Mouse (Mus musculus) MEL (cell line): Measurements from ENCODE around the gene Atp8b4. TPM values are rescaled to one million over a fixed set of nuclear protein-coding genes. Genes with fewer than 3 reads are reported as not detected.

Experiments used
- DNase-seq: peaks from one replicate; pipeline ENCODE4 v3.0.0; 2011; ENCODE audit warnings: low read depth, low spot score
- H3K27ac ChIP-seq: 2 replicates; pipeline ENCODE4 v1.5.1; 2012; ENCODE audit warnings: low read depth, mild to moderate bottlenecking, control low read depth, low read length, moderate library complexity; ENCODE audit not compliant: control insufficient read depth
- H3K27me3 ChIP-seq, 2 experiments: fragments of 150-350 bp in 1 of 2; sonication (generic) in 1 of 2; 2 replicates each; pipeline ENCODE4 v1.6.1; 2012; ENCODE audit warnings: low read length in 2 of 2, mild to moderate bottlenecking in 2 of 2, improper control_type of control experiment in 1 of 2, moderate library complexity in 1 of 2; ENCODE audit not compliant: insufficient read depth in 2 of 2, control insufficient read depth in 1 of 2
- H3K36me3 ChIP-seq, 2 experiments: 2 replicates each; pipeline ENCODE4 v1.6.1; 2012 to 2014; ENCODE audit warnings: low read length in 2 of 2, improper control_type of control experiment in 1 of 2, inconsistent platforms in 1 of 2, mild to moderate bottlenecking in 1 of 2; ENCODE audit not compliant: insufficient read depth in 2 of 2, control insufficient read depth in 1 of 2
- H3K4me1 ChIP-seq, 2 experiments: fragments of 150-350 bp in 1 of 2; sonication (generic) in 1 of 2; 2 replicates each; pipeline ENCODE4 v1.6.1; 2012; ENCODE audit warnings: low read length in 2 of 2, improper control_type of control experiment in 1 of 2, mild to moderate bottlenecking in 1 of 2; ENCODE audit not compliant: insufficient read depth in 2 of 2, control insufficient read depth in 1 of 2
- H3K4me3 ChIP-seq, 2 experiments: fragments of 150-350 bp in 1 of 2; sonication (generic) in 1 of 2; 2 replicates each; pipeline ENCODE4 v1.5.1; 2012; ENCODE audit warnings: low read depth in 2 of 2, low read length in 2 of 2, mild to moderate bottlenecking in 2 of 2, moderate library complexity in 2 of 2, control low read depth in 1 of 2, improper control_type of control experiment in 1 of 2; ENCODE audit not compliant: control insufficient read depth in 1 of 2, insufficient read depth in 1 of 2
- H3K79me2 ChIP-seq: 2 replicates; pipeline ENCODE4 v1.6.1; 2012; ENCODE audit warnings: mild to moderate bottlenecking, low read length, moderate library complexity; ENCODE audit not compliant: control insufficient read depth, poor library complexity, insufficient read depth
- H3K9ac ChIP-seq: 2 replicates; pipeline ENCODE4 v1.6.1; 2012; ENCODE audit warnings: low read depth, mild to moderate bottlenecking, control low read depth, low read length, moderate library complexity; ENCODE audit not compliant: control insufficient read depth, poor library complexity, severe bottlenecking
- H3K9me3 ChIP-seq: fragments of 150-350 bp; sonication (generic); replicated peaks from 2 replicates; pipeline ENCODE4 v1.6.1; 2012; ENCODE audit warnings: mild to moderate bottlenecking, low read length, improper control_type of control experiment, moderate library complexity; ENCODE audit not compliant: insufficient read depth
- BHLHE40 ChIP-seq: IDR thresholded peaks from 2 replicates; pipeline ENCODE4 v1.6.1; 2012; ENCODE audit warnings: low read depth, mild to moderate bottlenecking, inconsistent platforms, low read length, improper control_type of control experiment, borderline replicate concordance
- CHD2 ChIP-seq: IDR thresholded peaks from 2 replicates; pipeline ENCODE4 v1.6.1; 2011; ENCODE audit warnings: low read length, improper control_type of control experiment
- ELF1 ChIP-seq: IDR thresholded peaks from 2 replicates; pipeline ENCODE4 v1.6.1; 2014; ENCODE audit warnings: low read depth, mild to moderate bottlenecking, inconsistent platforms, low read length, improper control_type of control experiment, moderate library complexity
- ETS1 ChIP-seq: IDR thresholded peaks from 2 replicates; pipeline ENCODE4 v1.6.1; 2012; ENCODE audit warnings: low read depth, mild to moderate bottlenecking, inconsistent platforms, low read length, improper control_type of control experiment, moderate library complexity
- GABPA ChIP-seq: IDR thresholded peaks from 2 replicates; pipeline ENCODE4 v1.6.1; 2012; ENCODE audit warnings: low read depth, mild to moderate bottlenecking, inconsistent platforms, low read length, improper control_type of control experiment, moderate library complexity
- GATA1 ChIP-seq: IDR thresholded peaks from 2 replicates; pipeline ENCODE4 v1.6.1; 2011; ENCODE audit warnings: low read depth, low read length, improper control_type of control experiment
- HCFC1 ChIP-seq: IDR thresholded peaks from 2 replicates; pipeline ENCODE4 v1.6.1; 2012; ENCODE audit warnings: low read depth, mild to moderate bottlenecking, inconsistent platforms, low read length, improper control_type of control experiment, moderate library complexity
- JUND ChIP-seq: IDR thresholded peaks from 2 replicates; pipeline ENCODE4 v1.6.1; 2011; ENCODE audit warnings: low read depth, mild to moderate bottlenecking, improper control_type of control experiment, low read length
- KAT2A ChIP-seq: conservative IDR thresholded peaks from 2 replicates; pipeline ENCODE4 v1.6.1; 2012; ENCODE audit warnings: low read depth, low read length, improper control_type of control experiment, inconsistent platforms
- MAFK ChIP-seq: IDR thresholded peaks from 2 replicates; pipeline ENCODE4 v1.6.1; 2011; ENCODE audit warnings: low read depth, mild to moderate bottlenecking, low read length, improper control_type of control experiment, borderline replicate concordance
- MAX ChIP-seq: IDR thresholded peaks from 2 replicates; pipeline ENCODE4 v1.6.1; 2011; ENCODE audit warnings: low read length, improper control_type of control experiment
- MAZ ChIP-seq: IDR thresholded peaks from 2 replicates; pipeline ENCODE4 v1.6.1; 2012; ENCODE audit warnings: low read depth, mild to moderate bottlenecking, inconsistent platforms, low read length, improper control_type of control experiment
- MXI1 ChIP-seq: IDR thresholded peaks from 2 replicates; pipeline ENCODE4 v1.6.1; 2011; ENCODE audit warnings: mild to moderate bottlenecking, low read depth, low read length, improper control_type of control experiment
- MYB ChIP-seq: IDR thresholded peaks from 2 replicates; pipeline ENCODE4 v1.6.1; 2011; ENCODE audit warnings: mild to moderate bottlenecking, low read depth, low read length, improper control_type of control experiment
- POLR2A ChIP-seq, 2 experiments: IDR thresholded peaks; 2 replicates each; pipeline ENCODE4 v1.6.1; 2011 to 2012; ENCODE audit warnings: low read length in 2 of 2, mild to moderate bottlenecking in 2 of 2, control low read depth in 1 of 2, improper control_type of control experiment in 1 of 2, low read depth in 1 of 2, moderate library complexity in 1 of 2; ENCODE audit not compliant: control insufficient read depth in 1 of 2, insufficient read depth in 1 of 2, poor library complexity in 1 of 2
- POLR2AphosphoS2 ChIP-seq: IDR thresholded peaks from 2 replicates; pipeline ENCODE4 v1.6.1; 2011; ENCODE audit warnings: low read length, improper control_type of control experiment
- POLR2AphosphoS5 ChIP-seq: IDR thresholded peaks from 2 replicates; pipeline ENCODE4 v1.6.1; 2012; ENCODE audit warnings: low read depth, borderline replicate concordance, mild to moderate bottlenecking, inconsistent platforms, low read length, moderate library complexity, mixed read lengths
- RCOR1 ChIP-seq: IDR thresholded peaks from 2 replicates; pipeline ENCODE4 v1.6.1; 2012; ENCODE audit warnings: low read depth, mild to moderate bottlenecking, inconsistent platforms, low read length, improper control_type of control experiment
- SIN3A ChIP-seq: IDR thresholded peaks from 2 replicates; pipeline ENCODE4 v1.6.1; 2012; ENCODE audit warnings: low read length, improper control_type of control experiment, inconsistent platforms
- SMC3 ChIP-seq: IDR thresholded peaks from 2 replicates; pipeline ENCODE4 v1.6.1; 2011; ENCODE audit warnings: low read depth, low read length, improper control_type of control experiment
- TAL1 ChIP-seq: IDR thresholded peaks from 2 replicates; pipeline ENCODE4 v1.6.1; 2012; ENCODE audit warnings: mild to moderate bottlenecking, inconsistent platforms, low read length, moderate library complexity, mixed read lengths
- TBP ChIP-seq: IDR thresholded peaks from 2 replicates; pipeline ENCODE4 v1.8.0; 2011; ENCODE audit warnings: low read depth, low read length, improper control_type of control experiment
- USF1 ChIP-seq: IDR thresholded peaks from 2 replicates; pipeline ENCODE4 v1.6.1; 2014; ENCODE audit warnings: low read depth, mild to moderate bottlenecking, inconsistent platforms, low read length, improper control_type of control experiment, moderate library complexity
- USF2 ChIP-seq, 2 experiments: IDR thresholded peaks; 2 replicates each; pipeline ENCODE4 v1.6.1; 2011 to 2012; ENCODE audit warnings: improper control_type of control experiment in 2 of 2, low read length in 2 of 2, borderline replicate concordance in 1 of 2, inconsistent platforms in 1 of 2, low read depth in 1 of 2, mild to moderate bottlenecking in 1 of 2; ENCODE audit not compliant: insufficient read depth in 1 of 2
- ZC3H11A ChIP-seq: IDR thresholded peaks from 2 replicates; pipeline ENCODE4 v1.6.1; 2012; ENCODE audit warnings: low read depth, mild to moderate bottlenecking, inconsistent platforms, low read length, improper control_type of control experiment
- ZKSCAN1 ChIP-seq: IDR thresholded peaks from 2 replicates; pipeline ENCODE4 v1.6.1; 2012; ENCODE audit warnings: low read depth, mild to moderate bottlenecking, inconsistent platforms, low read length, improper control_type of control experiment, moderate library complexity
- polyA plus RNA-seq, 2 experiments: library from polyadenylated mRNA; stranded (reverse) in 1 of 2; unstranded in 1 of 2; fragments of >175 nt in 1 of 2; fragments of >200 nt in 1 of 2; gene quantifications; 2 replicates each; pipeline versions ENCODE4 v1.2.1 to v1.2.4; 2012; ENCODE audit warnings: low replicate concordance in 2 of 2, low read depth in 1 of 2; ENCODE audit not compliant: insufficient read length in 2 of 2, insufficient read depth in 1 of 2, missing spikeins in 1 of 2
- total RNA-seq: library from RNA; depleted of rRNA; stranded (reverse); fragments of 300-350 nt; gene quantifications from 2 replicates; pipeline ENCODE4 v1.2.3, GENCODE M21; 2012

The Atp8b4 gene
- total and polyA plus RNA-seq, 3 experiments = not detected

DNA sequence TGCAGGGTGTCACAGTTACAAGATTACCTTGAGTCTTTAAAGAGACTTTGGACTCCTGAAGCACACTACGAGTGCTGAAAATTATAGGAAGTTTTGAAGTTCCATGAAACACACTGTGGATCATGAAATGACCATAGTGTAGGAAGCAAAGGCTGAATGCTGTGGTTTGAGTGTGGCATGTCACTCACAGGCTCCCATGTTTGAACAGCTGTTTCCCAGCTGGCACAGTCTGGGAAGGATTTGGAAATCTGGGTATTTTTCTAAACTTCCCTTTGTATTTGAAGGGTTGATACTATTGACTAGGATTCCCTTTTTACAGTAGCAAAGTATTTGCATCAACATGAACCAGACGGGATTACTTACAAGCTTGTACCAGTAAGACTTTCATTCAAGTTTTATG is 105.5 kb downstream of the Atp8b4 start:
- H3K79me2 ChIP-seq = no peaks in the 10 kb centered on the region
- no peak overlapping the region for H3K27ac ChIP-seq
- H3K4me3 ChIP-seq = no peak overlapping the region
- no peaks in the 10 kb centered on the region for H3K9me3 ChIP-seq
- no peak overlapping the region for H3K9ac ChIP-seq
- no peaks in the 10 kb centered on the region; a peak in 2 of 4 replicates for H3K27me3 ChIP-seq
- H3K36me3 ChIP-seq = no peaks in the 10 kb centered on the region
- DNase-seq = no peak
- TF ChIP-seq JUND (no peak), MAZ (no peak), MYB (no peak), BHLHE40 (no peak), MAX (no peak), SIN3A (no peak), CHD2 (no peak), ZC3H11A (no peak), USF2 (IDR thresholded peaks at IDR 0.05; ENCODE audit: borderline replicate concordance in 1 of 2, insufficient read depth in 1 of 2, low read depth in 1 of 2, low read length in 2 of 2) (no peak), POLR2AphosphoS2 (no peak), MAFK (no peak), KAT2A (no peak), MXI1 (no peak), TBP (no peak), USF1 (no peak), GATA1 (no peak), TAL1 (no peak), ZKSCAN1 (no peak), POLR2A (IDR thresholded peaks at IDR 0.05; ENCODE audit: control insufficient read depth in 1 of 2, insufficient read depth in 1 of 2, low read depth in 1 of 2, low read length in 2 of 2, poor library complexity in 1 of 2) (no peak)
- no peaks in the 10 kb centered on the region for H3K4me1 ChIP-seq

DNA sequence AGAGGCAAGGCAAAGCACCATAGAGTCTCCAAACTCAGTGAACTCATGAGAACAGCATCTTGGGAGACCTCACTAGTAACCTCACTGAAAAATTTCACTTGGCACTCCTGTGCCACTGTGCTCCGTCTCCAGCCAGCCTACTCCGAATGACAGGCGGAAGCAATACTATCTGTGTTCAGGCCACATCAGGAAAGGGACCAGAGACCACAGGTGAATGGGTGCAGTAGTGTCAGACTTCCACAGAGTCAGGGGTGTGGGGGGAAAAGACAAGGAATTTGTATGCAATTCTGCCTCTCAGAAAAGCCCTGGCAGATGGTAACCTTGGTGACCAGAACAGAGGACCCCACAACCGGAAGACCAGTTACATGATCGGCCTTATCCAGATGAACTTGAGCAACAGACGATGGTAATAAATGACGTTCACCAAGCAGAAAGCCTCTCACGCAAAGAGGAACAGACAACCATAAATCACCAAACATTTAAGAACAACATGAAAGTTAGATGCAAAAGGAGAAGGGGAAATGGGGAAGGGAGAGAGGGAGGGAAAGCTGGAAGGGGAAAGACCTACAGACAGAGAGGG is 112.9 kb downstream of the Atp8b4 start:
- H3K27ac ChIP-seq = no peak overlapping the region
- no peak overlapping the region for H3K4me3 ChIP-seq
- H3K36me3 ChIP-seq = no peaks in the 10 kb centered on the region
- DNase-seq = no peak
- H3K27me3 ChIP-seq = no peaks in the 10 kb centered on the region; a peak in 2 of 4 replicates
- H3K4me1 ChIP-seq = no peaks in the 10 kb centered on the region
- TF ChIP-seq ETS1 (no peak), GABPA (no peak), POLR2AphosphoS5 (no peak), SMC3 (no peak), USF1 (no peak), RCOR1 (no peak), HCFC1 (no peak), ELF1 (no peak), MYB (no peak), POLR2AphosphoS2 (no peak)
- no peaks in the 10 kb centered on the region for H3K9me3 ChIP-seq
- H3K9ac ChIP-seq = no peak overlapping the region
- H3K79me2 ChIP-seq = no peaks in the 10 kb centered on the region
